Mouse (Mus musculus) liver, embryonic 15.5 days (tissue): ENCODE data around the gene Cacng8. TPM values are rescaled to one million over a fixed set of nuclear protein-coding genes. Genes with fewer than 3 reads are reported as not detected.

Source experiments
- ATAC-seq: fragments of 200-750 bp; cut with Nextera tagmentation; 2 replicates; pipeline ENCODE4 v1.8.0; 2017; ENCODE audit warnings: moderate number of reproducible peaks, mild to moderate bottlenecking, moderate library complexity; ENCODE audit not compliant: insufficient read depth
- H3K27ac ChIP-seq: fragments of 300-500 bp; sonication (generic); replicated peaks from 2 replicates; pipeline ENCODE4 v1.5.1; 2015; ENCODE audit warnings: mild to moderate bottlenecking, inconsistent platforms
- H3K27me3 ChIP-seq: fragments of 300-500 bp; sonication (generic); 2 replicates; pipeline ENCODE4 v1.6.1; 2015; ENCODE audit warnings: mild to moderate bottlenecking, inconsistent platforms
- H3K36me3 ChIP-seq: fragments of 300-500 bp; sonication (generic); replicated peaks from 2 replicates; pipeline ENCODE4 v1.6.1; 2015; ENCODE audit warnings: moderate library complexity, mild to moderate bottlenecking, inconsistent platforms
- H3K4me1 ChIP-seq: fragments of 300-500 bp; sonication (generic); replicated peaks from 2 replicates; pipeline ENCODE4 v1.6.1; 2015; ENCODE audit warnings: inconsistent platforms
- H3K4me2 ChIP-seq: fragments of 300-500 bp; sonication (generic); 2 replicates; pipeline ENCODE4 v1.6.1; 2015; ENCODE audit warnings: moderate library complexity, mild to moderate bottlenecking, inconsistent platforms
- H3K4me3 ChIP-seq: fragments of 300-500 bp; sonication (generic); replicated peaks from 2 replicates; pipeline ENCODE4 v1.5.1; 2015; ENCODE audit warnings: mild to moderate bottlenecking, inconsistent platforms
- H3K9ac ChIP-seq: fragments of 300-500 bp; sonication (generic); 2 replicates; pipeline ENCODE4 v1.6.1; 2015; ENCODE audit warnings: moderate library complexity, mild to moderate bottlenecking, inconsistent platforms
- H3K9me3 ChIP-seq: fragments of 300-500 bp; sonication (generic); replicated peaks from 2 replicates; pipeline ENCODE4 v1.6.1; 2016; ENCODE audit warnings: inconsistent platforms
- WGBS: fragments of 180-500 bp; shearing (Covaris S2); methylation state at CpG from one replicate; pipeline ENCODE4 v1.1.7; 2015; ENCODE audit warnings: mixed read lengths; ENCODE audit not compliant: insufficient replicate concordance; 5-methylcytosine and 5-hydroxymethylcytosine counted together
- microRNA-seq: library from miRNA; unstranded; fragments of <30 nt; microRNA quantifications from one replicate; pipeline ENCODE4, GENCODE M21; 2016
- polyA plus RNA-seq: library from polyadenylated mRNA; unstranded; fragments of >200 nt; fragmentation: Nextera tagmentation; extraction: Ambion mirVana; gene quantifications from 2 replicates; pipeline ENCODE4 v1.2.1, GENCODE M21; 2015

Gene Cacng8
- polyA plus RNA-seq, 1 experiment from 2014 or later, result not detected

DNA sequence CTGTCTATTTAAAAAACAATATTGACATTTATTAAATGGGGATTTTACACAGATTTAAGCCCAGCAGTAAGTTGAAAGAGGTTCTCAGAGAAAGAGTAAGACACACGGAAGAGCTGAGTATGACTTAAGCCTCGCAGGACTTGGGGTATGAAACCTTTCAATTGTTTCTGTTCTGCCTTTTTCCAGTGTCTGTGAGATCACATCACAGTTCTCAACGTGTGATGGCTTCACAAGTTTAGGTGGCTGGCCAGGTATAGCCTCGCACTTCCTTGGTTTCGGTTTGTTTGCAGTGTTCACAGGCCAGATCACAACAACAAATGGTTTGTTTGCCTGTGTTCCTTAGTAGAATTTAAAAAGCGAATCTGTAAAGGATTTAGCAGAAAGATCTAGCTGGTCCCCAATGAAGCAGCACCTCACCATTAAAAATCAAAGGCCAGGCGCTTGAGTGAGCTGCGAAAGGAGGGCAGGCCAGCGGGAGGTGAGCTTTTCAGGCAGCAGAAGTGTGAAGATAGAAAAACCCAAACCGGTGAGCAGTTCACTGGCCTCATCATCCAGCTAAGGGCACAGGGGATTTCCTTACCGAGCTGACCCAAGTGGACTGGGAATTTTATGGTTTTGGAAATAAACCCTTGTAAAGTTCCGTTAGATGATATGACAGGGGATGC is 62.5 kb downstream of the Cacng8 start:
- H3K36me3 ChIP-seq, result no peaks in the 10 kb centered on the region
- WGBS, result 48% methylated on average over 12 of the region's 12 CpGs
- no peaks in the 10 kb centered on the region for H3K4me1 ChIP-seq
- H3K27ac ChIP-seq, result no peak overlapping the region
- H3K4me3 ChIP-seq, result no peak overlapping the region
- H3K9me3 ChIP-seq, result no peaks in the 10 kb centered on the region
- no peak for ATAC-seq
- no peak overlapping the region for H3K4me2 ChIP-seq
- no peak overlapping the region for H3K9ac ChIP-seq
- H3K27me3 ChIP-seq, result no peaks in the 10 kb centered on the region

DNA sequence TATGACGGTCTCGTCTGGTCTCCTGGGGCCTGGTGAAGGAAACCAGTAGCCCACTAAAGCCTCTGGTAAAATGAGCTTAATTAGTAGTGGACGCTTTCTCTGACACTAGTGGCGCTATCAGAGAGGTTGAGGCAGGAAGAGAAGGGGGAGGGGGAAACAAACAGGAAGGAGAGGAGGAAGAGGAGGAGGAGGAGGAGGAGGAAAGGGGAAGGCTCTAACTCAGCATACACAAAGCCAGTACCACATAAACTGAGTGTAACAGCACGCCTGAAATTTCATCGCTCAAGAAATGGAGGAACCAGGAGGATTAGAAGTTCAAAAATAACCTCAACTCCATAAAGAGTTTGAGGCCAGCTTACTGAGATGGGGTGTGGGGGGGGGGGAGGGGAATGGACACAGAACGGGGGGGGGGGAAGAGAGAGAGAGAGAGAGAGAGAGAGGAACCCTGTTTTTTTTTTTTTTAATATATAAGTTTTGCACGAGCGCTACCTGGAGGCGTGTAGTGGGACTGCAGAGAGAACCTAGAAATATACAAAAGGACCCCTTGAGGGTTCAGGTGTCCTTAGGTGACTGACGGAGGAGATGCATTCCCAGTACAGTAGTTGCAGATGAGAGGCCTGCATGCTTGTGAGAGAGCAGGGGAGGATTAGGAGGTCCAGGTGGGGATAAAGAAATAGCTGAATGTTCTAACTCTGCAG is 63.2 kb downstream of the Cacng8 start:
- no peak overlapping the region for H3K27ac ChIP-seq
- H3K4me2 ChIP-seq, result no peak overlapping the region
- no peaks in the 10 kb centered on the region for H3K4me1 ChIP-seq
- ATAC-seq, result no peak
- no peak overlapping the region for H3K4me3 ChIP-seq
- 46% methylated on average over 11 of the region's 11 CpGs for WGBS
- no peaks in the 10 kb centered on the region for H3K36me3 ChIP-seq
- no peaks in the 10 kb centered on the region for H3K27me3 ChIP-seq
- no peaks in the 10 kb centered on the region for H3K9me3 ChIP-seq
- no peak overlapping the region for H3K9ac ChIP-seq

DNA sequence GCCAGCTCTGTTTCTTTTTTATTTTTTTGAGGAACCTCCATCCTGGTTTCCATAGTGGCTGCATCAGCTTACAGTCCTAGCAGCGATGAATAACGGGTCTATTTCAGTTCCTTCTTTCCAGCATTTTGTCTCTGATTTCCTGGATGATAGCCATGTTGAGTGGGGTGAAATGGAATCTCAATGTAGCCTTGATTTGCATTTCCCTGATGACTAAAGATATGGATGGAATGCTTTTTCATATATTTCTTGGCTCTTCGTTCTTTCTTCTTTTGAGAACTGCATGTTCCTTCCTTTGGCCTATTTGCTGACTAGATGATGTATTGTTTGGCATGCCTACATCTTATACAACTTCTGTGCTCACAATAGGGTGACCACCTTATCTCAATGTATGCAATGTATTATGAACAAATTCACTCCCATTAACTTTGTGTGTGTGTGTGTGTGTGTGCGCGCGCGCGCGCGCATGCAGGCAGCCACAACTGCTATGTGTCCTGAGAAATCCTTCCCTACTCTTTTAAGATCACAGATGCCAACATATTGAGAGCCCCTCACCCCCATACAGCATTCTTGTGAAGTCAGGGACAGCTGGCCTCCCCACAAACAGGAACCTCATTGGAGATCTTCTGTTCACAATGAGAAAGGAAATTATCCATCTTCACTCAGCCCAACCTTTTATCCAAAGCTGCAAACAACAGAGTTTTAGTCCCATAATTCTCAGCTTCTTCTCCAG is 66.8 kb downstream of the Cacng8 start:
- H3K27me3 ChIP-seq, result no peaks in the 10 kb centered on the region
- H3K36me3 ChIP-seq, result no peaks in the 10 kb centered on the region
- no peak overlapping the region for H3K4me3 ChIP-seq
- no peak overlapping the region for H3K4me2 ChIP-seq
- no peak overlapping the region for H3K27ac ChIP-seq
- WGBS, result 82% methylated on average over 10 of the region's 10 CpGs
- no peak for ATAC-seq
- no peaks in the 10 kb centered on the region for H3K9me3 ChIP-seq
- H3K4me1 ChIP-seq, result no peaks in the 10 kb centered on the region
- no peak overlapping the region for H3K9ac ChIP-seq

DNA sequence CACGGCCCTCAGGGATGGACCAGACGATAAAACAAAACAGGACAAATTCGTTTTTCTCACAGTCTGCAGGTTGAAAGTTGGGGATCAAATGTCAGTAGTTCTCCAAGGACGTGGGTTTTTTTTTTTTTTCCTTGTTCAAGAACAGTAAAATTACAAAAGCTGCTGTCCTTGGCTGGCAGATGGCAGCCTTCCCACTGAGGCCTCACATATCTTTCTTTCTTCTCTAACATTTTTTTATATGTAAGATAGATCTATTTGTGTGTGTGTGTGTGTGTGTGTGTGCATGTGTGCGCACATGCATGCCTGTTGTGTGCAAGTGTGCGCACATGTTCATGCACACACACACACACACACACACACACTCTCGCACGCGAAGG is 67.3 kb downstream of the Cacng8 start:
- no peak for ATAC-seq
- H3K36me3 ChIP-seq, result no peaks in the 10 kb centered on the region
- no peak overlapping the region for H3K4me3 ChIP-seq
- no peak overlapping the region for H3K27ac ChIP-seq
- H3K27me3 ChIP-seq, result no peaks in the 10 kb centered on the region
- H3K9me3 ChIP-seq, result no peaks in the 10 kb centered on the region
- H3K4me1 ChIP-seq, result no peaks in the 10 kb centered on the region
- no peak overlapping the region for H3K4me2 ChIP-seq
- WGBS, result 61% methylated on average over 9 of the region's 9 CpGs
- H3K9ac ChIP-seq, result no peak overlapping the region

DNA sequence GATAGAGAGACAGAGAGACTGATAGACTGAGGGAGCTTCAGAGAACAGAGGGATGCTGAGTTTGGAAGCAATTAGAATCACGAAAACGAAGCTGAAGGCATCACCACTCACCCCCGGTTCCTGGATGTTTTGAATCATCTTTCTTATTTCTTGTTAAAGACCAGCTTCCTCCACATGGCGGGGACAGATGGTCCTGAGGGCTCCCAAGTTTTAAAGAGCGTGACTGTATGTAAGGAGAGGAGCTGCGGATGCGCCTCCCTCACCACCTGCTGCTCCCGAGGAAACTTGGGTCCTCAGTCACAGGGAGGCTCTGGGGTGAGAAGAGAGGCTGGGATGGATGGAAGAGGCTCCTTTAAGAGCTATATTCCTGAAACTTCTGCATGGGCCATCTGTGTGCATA is 69.8 kb downstream of the Cacng8 start:
- no peak overlapping the region for H3K9ac ChIP-seq
- no peaks in the 10 kb centered on the region for H3K27me3 ChIP-seq
- H3K4me1 ChIP-seq, result no peaks in the 10 kb centered on the region
- ATAC-seq, result no peak
- no peak overlapping the region for H3K27ac ChIP-seq
- H3K36me3 ChIP-seq, result no peaks in the 10 kb centered on the region
- 67% methylated on average over 8 of the region's 8 CpGs for WGBS
- H3K4me2 ChIP-seq, result no peak overlapping the region
- H3K9me3 ChIP-seq, result no peaks in the 10 kb centered on the region
- H3K4me3 ChIP-seq, result no peak overlapping the region

DNA sequence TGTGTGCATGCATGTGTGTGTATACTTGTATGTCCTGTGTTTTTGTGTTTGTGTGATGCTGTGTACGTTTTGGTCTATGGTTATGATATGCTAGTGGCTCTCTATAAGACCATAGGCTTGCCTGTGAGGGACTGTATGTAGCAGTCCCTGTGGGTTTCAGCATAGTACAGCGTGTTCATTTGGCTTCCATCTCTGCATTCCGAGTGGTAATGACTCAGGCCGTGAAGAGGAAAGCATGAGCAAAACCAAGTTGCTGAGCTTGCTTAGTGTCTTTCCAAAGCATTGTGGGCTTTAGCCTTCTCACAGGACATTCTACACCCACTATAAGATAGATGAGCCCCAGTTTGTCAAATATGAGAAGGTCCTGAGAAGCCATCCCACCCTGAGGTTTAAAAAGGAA is 72.8 kb downstream of the Cacng8 start:
- 54% methylated on average over 4 of the region's 4 CpGs for WGBS
- ATAC-seq, result no peak
- H3K4me1 ChIP-seq, result no peaks in the 10 kb centered on the region

More for the DNA sequence above, 72.8 kb downstream of the Cacng8 start:
- Histone ChIP-seq H3K9ac (no peak overlapping the region), H3K27me3 (no peaks in the 10 kb centered on the region), H3K4me2 (no peak overlapping the region), H3K9me3 (no peaks in the 10 kb centered on the region), H3K27ac (no peak overlapping the region), H3K36me3 (no peaks in the 10 kb centered on the region), H3K4me3 (no peak overlapping the region)

Small RNA genes lying within 50 kb of the gene (microRNA-seq; reads per million reads assigned to microRNA genes)
- 3.6 reads per million, percentile 9 among the genes with 10 or more reads in this experiment for gene Gm23450

Other genes starting within 250 kb of the Cacng8 start
- gene AU018091, start 221.5 kb upstream of the Cacng8 start, polyA plus RNA-seq, result not detected in 2 replicates
- gene Nlrp12, start 140.9 kb upstream of the Cacng8 start, polyA plus RNA-seq, result 0.33 and 0.35 TPM in 2 replicates
- gene Myadm, start 101.6 kb upstream of the Cacng8 start, polyA plus RNA-seq, result 31.5 and 41.0 TPM in 2 replicates
- 0.05 TPM in 1 of 2 replicates, not detected in the other for gene Prkcg, start 101.5 kb upstream of the Cacng8 start, polyA plus RNA-seq
- gene Cacng7, start 57.7 kb upstream of the Cacng8 start, polyA plus RNA-seq, result 0.03 TPM in 1 of 2 replicates, not detected in the other
- gene Cacng6, start 33.5 kb downstream of the Cacng8 start, polyA plus RNA-seq, result 0.35 and 0.66 TPM in 2 replicates
- 0.30 and 0.37 TPM in 2 replicates for gene Tarm1, start 111.9 kb downstream of the Cacng8 start, polyA plus RNA-seq
- gene Oscar, start 225.5 kb downstream of the Cacng8 start, polyA plus RNA-seq, result 0.05 TPM in 1 of 2 replicates, not detected in the other
- gene Ndufa3, start 226.7 kb downstream of the Cacng8 start, polyA plus RNA-seq, result 269 and 276 TPM in 2 replicates
- gene Tfpt, start 239.2 kb downstream of the Cacng8 start, polyA plus RNA-seq, result 10.4 and 12.2 TPM in 2 replicates
- 47.0 and 49.1 TPM in 2 replicates for gene Prpf31, start 239.3 kb downstream of the Cacng8 start, polyA plus RNA-seq